Mouse (Mus musculus) cerebellum, postnatal 4 days (tissue): Measurements from ENCODE around the gene Adam12.

Experiments used
- DNase-seq, 2 experiments: peaks; one replicate each; pipeline ENCODE4 v3.0.0; 2022; ENCODE audit warnings: low spot score in 2 of 2, mixed read lengths in 1 of 2

Adam12 gene

GRCm38 (mm10) chr7:134224741-134225612, 7.0 kb downstream of the Adam12 start:
- peak; percentile 39 to 66 for DNase-seq

GRCm38 (mm10) chr7:134224421-134224740, 7.6 kb downstream of the Adam12 start:
- DNase-seq = no peak

- DNase-seq = peak; percentile 84 to 89
Measured at GRCm38 (mm10) chr7:134223444-134224161, 8.3 kb downstream of the Adam12 start.

GRCm38 (mm10) chr7:134207956-134208355, 24.0 kb downstream of the Adam12 start:
- peak in 1 of 2 experiments; percentile 70 for DNase-seq

GRCm38 (mm10) chr7:134193089-134193488, 38.9 kb downstream of the Adam12 start:
- no peak for DNase-seq

- DNase-seq = no peak
Measured at GRCm38 (mm10) chr7:134190101-134190500, 41.8 kb downstream of the Adam12 start.

GRCm38 (mm10) chr7:134188565-134188964, 43.4 kb downstream of the Adam12 start:
- no peak for DNase-seq

GRCm38 (mm10) chr7:134187946-134188345, 44.0 kb downstream of the Adam12 start:
- DNase-seq = no peak

GRCm38 (mm10) chr7:134186497-134186896, 45.4 kb downstream of the Adam12 start:
- DNase-seq = no peak

GRCm38 (mm10) chr7:134185751-134186150, 46.2 kb downstream of the Adam12 start:
- DNase-seq = no peak

- DNase-seq = no peak
Measured at GRCm38 (mm10) chr7:134181717-134182116, 50.2 kb downstream of the Adam12 start.

GRCm38 (mm10) chr7:134181056-134181455, 50.9 kb downstream of the Adam12 start:
- peak in 1 of 2 experiments; percentile 26 for DNase-seq

GRCm38 (mm10) chr7:134177051-134177450, 54.9 kb downstream of the Adam12 start:
- DNase-seq = no peak

- DNase-seq = no peak
Measured at GRCm38 (mm10) chr7:134175201-134175600, 56.7 kb downstream of the Adam12 start.

GRCm38 (mm10) chr7:134173442-134174090, 58.4 kb downstream of the Adam12 start:
- DNase-seq = no peak

- peak in 1 of 2 experiments; percentile 12 for DNase-seq
Measured at GRCm38 (mm10) chr7:134170180-134170910, 61.6 kb downstream of the Adam12 start.

- DNase-seq = no peak
Measured at GRCm38 (mm10) chr7:134169780-134170179, 62.2 kb downstream of the Adam12 start.

- no peak for DNase-seq
Measured at GRCm38 (mm10) chr7:134167586-134167985, 64.4 kb downstream of the Adam12 start.

GRCm38 (mm10) chr7:134163751-134164150, 68.2 kb downstream of the Adam12 start:
- peak in 1 of 2 experiments; percentile 19 for DNase-seq

- no peak for DNase-seq
Measured at GRCm38 (mm10) chr7:134162886-134163285, 69.1 kb downstream of the Adam12 start.

- DNase-seq = no peak
Measured at GRCm38 (mm10) chr7:134159608-134160007, 72.3 kb downstream of the Adam12 start.

- no peak for DNase-seq
Measured at GRCm38 (mm10) chr7:134151330-134151729, 80.6 kb downstream of the Adam12 start.
